Comparison of ENCODE assay signal across 29 mouse cellular contexts in genomic region chr7:109694576-109695338, GRCm38 (mm10). TPM values are rescaled to one million over a fixed set of nuclear protein-coding genes. Genes with fewer than 3 reads are reported as not detected.
DNase-seq lines count a peak whose midpoint lies in the region; ATAC-seq and TF ChIP-seq lines count a peak whose summit lies in the region.
"Had no signal": no experiment of that assay in that cellular context is flagged by ENCODE, and none has a peak within 500 bp of the region (broad histone marks: within the 10 kb centered on the region; RNA-seq: fewer than 3 reads in every experiment).

No protein-coding gene starts in this region.

- no peak overlapping the region for H3K9ac ChIP-seq in stomach, embryonic 15.5 days
- no peak overlapping the region for H3K9ac ChIP-seq in stomach, postnatal 0 days (ENCODE audit: low read length)
- H3K9ac ChIP-seq in hindbrain, embryonic 16.5 days (ENCODE audit: low read depth, low read length) = no peak overlapping the region
- H3K9ac ChIP-seq: embryonic facial prominence, embryonic 13.5 days; forebrain, embryonic 12.5 days; forebrain, embryonic 15.5 days; heart, embryonic 15.5 days; hindbrain, embryonic 12.5 days; hindbrain, embryonic 15.5 days; intestine, embryonic 15.5 days had no signal

- ATAC-seq in stomach, embryonic 15.5 days (ENCODE audit: insufficient read depth, low FRiP score, low read depth) = peak; percentile 39; the same call in 1 of the 2 replicates
- no peak for ATAC-seq in stomach, postnatal 0 days (ENCODE audit: low FRiP score, low TSS enrichment)
- no peak for ATAC-seq in hindbrain, embryonic 16.5 days
- ATAC-seq: CD4-positive, CD25-positive, alpha-beta regulatory T cell, adult 4 months; forebrain, embryonic 15.5 days; intestine, embryonic 15.5 days had no signal

- no peak for TF ChIP-seq EP300 in stomach, postnatal 0 days (optimal IDR thresholded peaks at IDR 0.05)

- DNase-seq in stomach, postnatal 0 days (ENCODE audit: low spot score) = no peak
- DNase-seq in ES-CJ7 (ENCODE audit: low read depth, low spot score) = peak; percentile 59
- peak; percentile 64 for DNase-seq in ZHBTc4 (ENCODE audit: low read depth, low spot score)
- DNase-seq in kidney, postnatal 4 days = no peak
- DNase-seq: adrenal gland, adult 2 months; adrenal gland, postnatal 14 days; cerebellum, adult 11 months; cerebellum, adult 8-10 months; cerebellum, postnatal 10 days; cerebellum, postnatal 36 days; embryo, embryonic 11 days; gastrocnemius, postnatal 25 days; heart, adult 2 months; heart, postnatal 10 days; heart, postnatal 36 days; kidney, adult 11 months had no signal

- H3K27me3 ChIP-seq in stomach, embryonic 15.5 days (replicated peaks) = no peaks in the 10 kb centered on the region
- no peaks in the 10 kb centered on the region for H3K27me3 ChIP-seq in stomach, postnatal 0 days (ENCODE audit: control insufficient read depth, insufficient read depth, low read length)
- no peaks in the 10 kb centered on the region for H3K27me3 ChIP-seq in hindbrain, embryonic 16.5 days (replicated peaks; ENCODE audit: control insufficient read depth, insufficient read depth, low read length)
- H3K27me3 ChIP-seq: embryonic facial prominence, embryonic 13.5 days; forebrain, embryonic 12.5 days; forebrain, embryonic 15.5 days; heart, embryonic 15.5 days; hindbrain, embryonic 12.5 days; hindbrain, embryonic 15.5 days; intestine, embryonic 15.5 days had no signal

- no peak for TF ChIP-seq CTCF in stomach, postnatal 0 days (IDR thresholded peaks at IDR 0.05; ENCODE audit: low read depth)

- 84% methylated on average over 13 of the region's 13 CpGs for WGBS in stomach, embryonic 15.5 days
- 84% methylated on average over 13 of the region's 13 CpGs for WGBS in stomach, postnatal 0 days
- 73% methylated on average over 13 of the region's 13 CpGs for WGBS in hindbrain, embryonic 16.5 days

- no peaks in the 10 kb centered on the region for H3K4me1 ChIP-seq in stomach, embryonic 15.5 days
- H3K4me1 ChIP-seq in stomach, postnatal 0 days (replicated peaks; ENCODE audit: control insufficient read depth, insufficient read depth) = no peaks in the 10 kb centered on the region
- no peaks in the 10 kb centered on the region for H3K4me1 ChIP-seq in hindbrain, embryonic 16.5 days (ENCODE audit: control insufficient read depth, insufficient read depth, low read depth, low read length)
- H3K4me1 ChIP-seq: embryonic facial prominence, embryonic 10.5 days; embryonic facial prominence, embryonic 13.5 days; forebrain, embryonic 12.5 days; forebrain, embryonic 15.5 days; hindbrain, embryonic 12.5 days; hindbrain, embryonic 15.5 days had no signal

- H3K36me3 ChIP-seq in stomach, embryonic 15.5 days = no peaks in the 10 kb centered on the region
- H3K36me3 ChIP-seq in stomach, postnatal 0 days (ENCODE audit: control insufficient read depth, insufficient read depth, low read length) = no peaks in the 10 kb centered on the region
- H3K36me3 ChIP-seq in hindbrain, embryonic 16.5 days (ENCODE audit: control insufficient read depth, insufficient read depth, low read length) = no peaks in the 10 kb centered on the region
- H3K36me3 ChIP-seq: embryonic facial prominence, embryonic 10.5 days; embryonic facial prominence, embryonic 13.5 days; forebrain, embryonic 12.5 days; forebrain, embryonic 15.5 days; heart, embryonic 15.5 days; hindbrain, embryonic 12.5 days; hindbrain, embryonic 15.5 days; intestine, embryonic 15.5 days had no signal

- H3K27ac ChIP-seq in stomach, embryonic 15.5 days = no peak overlapping the region
- H3K27ac ChIP-seq in stomach, postnatal 0 days (replicated peaks) = no peak overlapping the region
- no peak overlapping the region for H3K27ac ChIP-seq in hindbrain, embryonic 16.5 days (ENCODE audit: low read depth, low read length)
- H3K27ac ChIP-seq: embryonic facial prominence, embryonic 10.5 days; embryonic facial prominence, embryonic 13.5 days; forebrain, embryonic 12.5 days; forebrain, embryonic 15.5 days; heart, adult 2 months; heart, embryonic 15.5 days; hindbrain, embryonic 12.5 days; hindbrain, embryonic 15.5 days; intestine, embryonic 15.5 days had no signal

- H3K9me3 ChIP-seq in stomach, embryonic 15.5 days = no peaks in the 10 kb centered on the region
- H3K9me3 ChIP-seq in stomach, postnatal 0 days (ENCODE audit: control insufficient read depth, low read length) = no peaks in the 10 kb centered on the region
- no peaks in the 10 kb centered on the region for H3K9me3 ChIP-seq in hindbrain, embryonic 16.5 days (ENCODE audit: control insufficient read depth, low read length)
- H3K9me3 ChIP-seq: embryonic facial prominence, embryonic 10.5 days; embryonic facial prominence, embryonic 13.5 days; forebrain, embryonic 12.5 days; forebrain, embryonic 15.5 days; heart, embryonic 15.5 days; hindbrain, embryonic 12.5 days; hindbrain, embryonic 15.5 days; intestine, embryonic 15.5 days had no signal

- no peak overlapping the region for H3K4me2 ChIP-seq in stomach, embryonic 15.5 days
- H3K4me2 ChIP-seq in stomach, postnatal 0 days (replicated peaks; ENCODE audit: low read depth) = no peak overlapping the region
- H3K4me2 ChIP-seq in hindbrain, embryonic 16.5 days (ENCODE audit: low read length) = no peak overlapping the region
- H3K4me2 ChIP-seq: embryonic facial prominence, embryonic 13.5 days; forebrain, embryonic 12.5 days; forebrain, embryonic 15.5 days; heart, embryonic 11.5 days; heart, embryonic 15.5 days; hindbrain, embryonic 12.5 days; hindbrain, embryonic 15.5 days; intestine, embryonic 15.5 days had no signal

- no peak overlapping the region for H3K4me3 ChIP-seq in stomach, embryonic 15.5 days (replicated peaks)
- H3K4me3 ChIP-seq in stomach, postnatal 0 days (ENCODE audit: low read depth, low read length) = no peak overlapping the region
- no peak overlapping the region for H3K4me3 ChIP-seq in hindbrain, embryonic 16.5 days (ENCODE audit: low read length)
- H3K4me3 ChIP-seq: embryonic facial prominence, embryonic 10.5 days; embryonic facial prominence, embryonic 13.5 days; erythroblast, embryonic 14.5 days; forebrain, embryonic 12.5 days; forebrain, embryonic 15.5 days; heart, adult 2 months; heart, embryonic 15.5 days; hindbrain, embryonic 12.5 days; hindbrain, embryonic 15.5 days; intestine, embryonic 15.5 days had no signal

RNA-seq across cellular contexts. Expression of gene St5, which starts 8.6 kb away (rescaled TPM):
- 58.7 and 71.6 TPM in 2 replicates for polyA plus RNA-seq in stomach, embryonic 15.5 days (2015; fragmentation: Nextera tagmentation; extraction: Ambion mirVana)
- 35.3 and 35.6 TPM in 2 replicates for polyA plus RNA-seq in stomach, postnatal 0 days (2015; fragmentation: Nextera tagmentation; extraction: Ambion mirVana)
- polyA plus RNA-seq in hindbrain, embryonic 16.5 days (2015; fragmentation: Nextera tagmentation; extraction: Ambion mirVana) = 21.3 and 27.5 TPM in 2 replicates

RNA-seq across cellular contexts. Expression of gene Akip1, which starts 8.7 kb away (rescaled TPM):
- polyA plus RNA-seq in stomach, embryonic 15.5 days (2015; fragmentation: Nextera tagmentation; extraction: Ambion mirVana) = 38.3 and 40.6 TPM in 2 replicates
- 36.8 and 38.6 TPM in 2 replicates for polyA plus RNA-seq in stomach, postnatal 0 days (2015; fragmentation: Nextera tagmentation; extraction: Ambion mirVana)
- 16.7 and 17.7 TPM in 2 replicates for polyA plus RNA-seq in hindbrain, embryonic 16.5 days (2015; fragmentation: Nextera tagmentation; extraction: Ambion mirVana)

RNA-seq across cellular contexts. Expression of gene BC051019, which starts 28.9 kb away (rescaled TPM):
- 0.21 and 0.33 TPM in 2 replicates for polyA plus RNA-seq in stomach, embryonic 15.5 days (2015; fragmentation: Nextera tagmentation; extraction: Ambion mirVana)
- 0.17 and 0.25 TPM in 2 replicates for polyA plus RNA-seq in stomach, postnatal 0 days (2015; fragmentation: Nextera tagmentation; extraction: Ambion mirVana)
- 0.28 and 0.31 TPM in 2 replicates for polyA plus RNA-seq in hindbrain, embryonic 16.5 days (2015; fragmentation: Nextera tagmentation; extraction: Ambion mirVana)
- polyA plus RNA-seq: adrenal gland, adult 2 months; erythroblast, embryonic 14.5 days; forebrain, embryonic 12.5 days; heart, embryonic 11.5 days had no signal

RNA-seq across cellular contexts. Expression of gene Ascl3, which starts 36.8 kb away (rescaled TPM):
- polyA plus RNA-seq in stomach, embryonic 15.5 days (2015; fragmentation: Nextera tagmentation; extraction: Ambion mirVana) = 0.33 TPM in 1 of 2 replicates, not detected in the other
- 0.39 and 0.56 TPM in 2 replicates for polyA plus RNA-seq in stomach, postnatal 0 days (2015; fragmentation: Nextera tagmentation; extraction: Ambion mirVana)
- polyA plus RNA-seq in hindbrain, embryonic 16.5 days (2015; fragmentation: Nextera tagmentation; extraction: Ambion mirVana) = 0.47 and 0.54 TPM in 2 replicates
- polyA plus RNA-seq: CD4-positive, CD25-positive, alpha-beta regulatory T cell, adult 4 months; embryonic facial prominence, embryonic 10.5 days; embryonic facial prominence, embryonic 13.5 days; forebrain, embryonic 12.5 days; forebrain, embryonic 15.5 days; heart, adult 2 months; heart, embryonic 11.5 days; heart, embryonic 15.5 days; hindbrain, embryonic 12.5 days; hindbrain, embryonic 15.5 days; intestine, embryonic 15.5 days had no signal

RNA-seq across cellular contexts. Expression of gene Tmem9b, which starts 57.9 kb away (rescaled TPM):
- 64.8 and 66.2 TPM in 2 replicates for polyA plus RNA-seq in stomach, embryonic 15.5 days (2015; fragmentation: Nextera tagmentation; extraction: Ambion mirVana)
- polyA plus RNA-seq in stomach, postnatal 0 days (2015; fragmentation: Nextera tagmentation; extraction: Ambion mirVana) = 103 and 106 TPM in 2 replicates
- 138 and 147 TPM in 2 replicates for polyA plus RNA-seq in hindbrain, embryonic 16.5 days (2015; fragmentation: Nextera tagmentation; extraction: Ambion mirVana)

Comparison
In these comparisons a context has a peak if more than half of its experiments do, and no peak if none do; other contexts are left out.
1. DNase-seq: peak in ES-CJ7 (single experiment) and ZHBTc4 (single experiment); none in stomach, postnatal 0 days (single experiment) and kidney, postnatal 4 days (0 of 2).